ENCODE assay signal across 22 mouse cellular contexts in the genomic region with DNA sequence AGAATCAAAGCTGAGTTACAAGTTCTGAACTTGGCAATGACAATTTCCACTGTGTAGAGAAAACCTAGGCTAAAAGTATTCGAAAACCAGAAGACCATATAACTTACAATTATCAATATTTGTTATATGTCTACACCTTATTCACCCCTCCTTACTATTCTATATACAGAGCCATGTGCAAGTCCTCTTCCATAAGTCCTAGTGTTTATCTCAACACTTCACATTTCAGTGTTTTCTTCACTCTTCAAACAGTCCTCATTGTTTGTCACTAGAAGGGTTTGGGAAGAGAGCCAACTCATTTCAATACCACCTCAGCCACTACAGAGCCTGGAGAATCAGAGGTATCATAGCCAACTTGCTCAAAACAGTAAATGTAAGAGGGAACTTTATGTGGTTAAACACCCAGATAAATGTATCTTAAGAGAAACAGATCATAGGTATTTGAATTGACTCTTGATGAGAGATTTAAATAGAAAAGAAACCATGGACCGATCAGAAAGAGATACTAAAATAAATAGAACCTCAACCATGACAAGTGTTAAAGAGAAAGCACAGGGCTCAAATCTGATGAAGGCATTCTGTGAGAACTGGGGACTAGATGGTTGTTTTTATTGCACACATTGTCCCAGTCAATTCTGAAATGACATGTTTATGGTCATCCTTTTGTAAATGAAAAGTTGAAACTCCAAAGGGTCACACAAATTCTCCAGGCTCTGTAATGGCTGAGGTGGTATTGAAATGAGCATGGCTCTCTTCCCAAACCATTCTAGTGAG.
"Had no signal": no experiment of that assay in that cellular context is flagged by ENCODE, and none has a peak within 500 bp of the region (broad histone marks: within the 10 kb centered on the region; RNA-seq: fewer than 3 reads in every experiment).

No protein-coding gene starts in this region.

- DNase-seq: kidney, adult 11 months; kidney, adult 8-10 months; kidney, postnatal 10 days; kidney, postnatal 36 days; layer of hippocampus, postnatal 36 days; liver, embryonic 13.5 days; lung, postnatal 10 days; right cerebral cortex, adult 18-20 months; right cerebral cortex, postnatal 14 days; right cerebral cortex, postnatal 4 days; thymus, adult 2 months; thymus, postnatal 14 days; thymus, postnatal 4 days had no signal

- H3K4me1 ChIP-seq: intestine, embryonic 15.5 days; kidney, embryonic 15.5 days; liver, embryonic 13.5 days; megakaryocyte, embryonic 14.5 days; midbrain, embryonic 10.5 days; midbrain, embryonic 13.5 days; neural tube, embryonic 12.5 days; neural tube, embryonic 15.5 days had no signal

- H3K4me2 ChIP-seq: intestine, embryonic 15.5 days; kidney, embryonic 15.5 days; liver, embryonic 13.5 days; midbrain, embryonic 13.5 days; neural tube, embryonic 12.5 days; neural tube, embryonic 15.5 days had no signal

- H3K4me3 ChIP-seq: intestine, embryonic 15.5 days; kidney, embryonic 15.5 days; left cerebral cortex, adult 2 months; liver, embryonic 13.5 days; megakaryocyte, embryonic 14.5 days; midbrain, embryonic 10.5 days; midbrain, embryonic 13.5 days; neural tube, embryonic 12.5 days; neural tube, embryonic 15.5 days had no signal

- H3K9me3 ChIP-seq: intestine, embryonic 15.5 days; kidney, embryonic 15.5 days; liver, embryonic 13.5 days; megakaryocyte, embryonic 14.5 days; midbrain, embryonic 10.5 days; midbrain, embryonic 13.5 days; neural tube, embryonic 12.5 days; neural tube, embryonic 15.5 days had no signal

- H3K27me3 ChIP-seq: intestine, embryonic 15.5 days; kidney, embryonic 15.5 days; liver, embryonic 13.5 days; megakaryocyte, embryonic 14.5 days; midbrain, embryonic 13.5 days; neural tube, embryonic 12.5 days; neural tube, embryonic 15.5 days had no signal

- H3K9ac ChIP-seq: intestine, embryonic 15.5 days; kidney, embryonic 15.5 days; liver, embryonic 13.5 days; midbrain, embryonic 13.5 days; neural tube, embryonic 12.5 days; neural tube, embryonic 15.5 days had no signal

- H3K27ac ChIP-seq: intestine, embryonic 15.5 days; kidney, embryonic 15.5 days; left cerebral cortex, adult 2 months; liver, embryonic 13.5 days; midbrain, embryonic 10.5 days; midbrain, embryonic 13.5 days; neural tube, embryonic 12.5 days; neural tube, embryonic 15.5 days; stomach, postnatal 0 days had no signal

- ATAC-seq: intestine, embryonic 15.5 days; midbrain, embryonic 13.5 days had no signal

- H3K36me3 ChIP-seq: intestine, embryonic 15.5 days; kidney, embryonic 15.5 days; liver, embryonic 13.5 days; midbrain, embryonic 10.5 days; midbrain, embryonic 13.5 days; neural tube, embryonic 12.5 days; neural tube, embryonic 15.5 days had no signal
